Mouse (Mus musculus) layer of hippocampus, adult 9-11 months (tissue): ENCODE measurements at regions not wholly inside any gene's neighbourhood (a gene's known extent, or its start where the extent isn't known, plus 50 kb on each side); places are given as distances from the start of the nearest gene placed in this dataset.
"Not testable (repeated sequence)": the region's sequence is repeated elsewhere in the genome, so short reads cannot be mapped to it uniquely, and the experiment has no call there.

ENCODE experiments used
- DNase-seq: peaks from one replicate; pipeline ENCODE4 v3.0.0; 2022

- no peak for DNase-seq
Measured at GRCm38 (mm10) chr4:7385069-7385468, 853.8 kb downstream of the Car8 start.

GRCm38 (mm10) chr4:7379996-7380395 is 858.8 kb downstream of the Car8 start:
- DNase-seq: no peak

GRCm38 (mm10) chr4:7364238-7365040 is 874.4 kb downstream of the Car8 start:
- DNase-seq: no peak

GRCm38 (mm10) chr4:7363508-7363907 is 875.3 kb downstream of the Car8 start:
- DNase-seq: no peak

DNA sequence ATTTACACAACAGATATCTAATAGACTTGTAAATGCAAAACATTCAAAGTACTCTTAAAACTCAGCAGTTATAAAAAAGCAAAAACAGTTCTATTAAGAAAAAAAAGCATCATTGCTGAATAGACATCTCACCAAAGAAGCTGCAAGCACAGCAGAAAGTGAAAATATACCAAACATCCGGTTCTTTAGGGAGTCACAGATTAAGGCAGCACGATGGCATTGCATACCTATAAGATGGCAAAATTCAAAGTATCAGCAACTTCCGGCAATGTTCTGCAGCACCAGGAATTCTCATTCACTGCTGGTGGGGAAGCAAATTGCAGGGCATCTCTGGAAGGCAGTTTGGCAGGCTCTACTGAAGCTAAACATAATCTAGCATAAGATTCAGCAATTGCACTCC is 882.6 kb downstream of the Car8 start:
- DNase-seq: no peak

DNA sequence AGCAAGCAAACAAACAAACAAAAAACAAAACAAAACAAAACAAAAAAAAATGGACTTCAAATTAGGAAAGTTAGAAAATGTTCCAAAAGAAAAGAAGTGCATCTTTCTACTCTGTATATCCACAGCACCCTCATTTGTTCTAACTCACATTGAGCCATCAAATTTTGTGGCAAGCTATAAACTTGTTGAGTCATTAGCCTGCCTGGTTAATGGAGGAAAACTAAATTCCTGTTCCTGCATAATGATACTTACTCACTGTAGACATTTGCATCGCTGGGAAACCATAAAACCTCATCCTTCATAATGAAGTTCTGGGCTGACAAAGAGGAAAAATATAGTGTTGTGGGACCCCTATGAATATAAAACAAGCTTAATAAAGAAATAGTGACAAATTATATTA is 891.5 kb downstream of the Car8 start:
- DNase-seq: no peak

GRCm38 (mm10) chr4:7341159-7341558 is 897.7 kb downstream of the Car8 start:
- DNase-seq: no peak

DNA sequence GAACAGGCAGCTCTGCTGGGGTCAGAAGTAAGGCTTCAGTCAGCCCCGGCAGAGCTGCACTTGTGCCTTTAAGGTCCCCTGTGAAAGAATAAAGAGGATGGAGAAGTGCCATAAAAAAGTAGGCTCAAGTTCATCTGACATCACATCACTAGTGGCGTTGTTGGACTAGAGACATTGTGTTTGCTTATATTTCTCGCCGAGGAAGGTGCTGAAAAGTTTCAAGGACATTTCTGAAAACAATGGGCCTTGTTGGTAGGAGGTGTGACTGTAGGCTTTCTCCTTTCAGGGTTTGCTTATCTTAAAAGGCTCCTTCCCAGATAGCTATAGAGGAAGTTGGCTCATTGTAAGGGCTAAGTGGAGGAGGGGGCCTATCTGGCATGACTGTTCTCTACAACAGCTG is 924.6 kb downstream of the Car8 start:
- no peak for DNase-seq

DNA sequence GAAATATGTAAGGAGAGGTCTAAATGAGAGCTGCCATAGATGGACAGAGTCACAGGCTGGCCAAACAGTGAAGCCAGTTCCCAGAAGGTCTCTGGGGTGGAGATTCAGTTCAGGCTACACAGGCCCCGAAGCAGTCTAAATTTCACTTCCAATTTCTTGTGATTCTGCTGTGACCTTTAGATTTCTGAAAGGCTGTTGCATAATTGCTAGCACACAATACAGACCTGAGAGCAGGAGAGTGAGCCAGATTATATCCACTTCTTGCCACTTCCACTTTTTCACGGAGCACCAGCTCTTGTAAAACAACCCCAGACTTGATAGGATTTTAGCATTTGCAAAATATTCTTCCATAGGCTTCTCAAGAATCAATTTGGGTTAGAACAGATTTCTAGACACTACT is 925.6 kb downstream of the Car8 start:
- no peak for DNase-seq

DNA sequence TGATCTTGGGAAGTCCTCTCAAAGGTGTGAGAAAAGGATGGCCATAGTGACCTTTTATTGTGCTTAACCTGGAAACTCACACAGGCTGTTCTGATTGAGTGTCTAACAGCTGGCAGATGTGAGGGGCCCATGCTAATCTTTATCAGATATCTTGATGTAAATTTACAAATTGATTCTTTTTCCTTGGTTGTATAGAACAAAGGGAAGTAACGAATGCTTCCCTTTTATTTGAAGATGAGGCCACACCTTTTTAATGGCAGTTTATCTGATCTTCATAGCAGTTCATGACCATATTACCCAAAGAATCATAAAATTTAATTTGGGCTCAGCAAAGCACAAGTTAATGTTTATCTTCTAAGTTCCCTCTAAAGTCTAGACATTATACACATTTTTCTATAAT is 926.7 kb downstream of the Car8 start:
- DNase-seq: no peak

DNA sequence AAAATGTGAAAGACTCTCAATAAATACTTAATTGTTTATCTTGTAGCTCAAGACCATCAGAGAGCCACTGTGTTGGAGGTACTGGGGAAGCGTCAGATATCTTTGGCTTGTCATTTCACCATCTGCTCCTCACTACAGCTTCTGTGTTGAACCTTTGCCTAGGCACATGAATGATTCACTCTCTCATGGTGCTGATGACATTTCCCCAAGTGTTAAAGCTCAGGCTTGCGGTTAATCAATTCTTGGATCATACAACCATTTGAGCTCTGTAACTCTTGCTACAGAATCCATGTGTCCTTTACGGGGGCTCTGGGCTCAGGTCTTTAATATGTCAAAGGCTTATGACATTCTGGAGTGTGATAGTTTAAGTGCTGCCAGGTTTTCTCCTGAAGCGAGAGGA is 969.8 kb downstream of the Car8 start:
- peak; percentile 6 for DNase-seq

- no peak for DNase-seq
Measured at GRCm38 (mm10) chr4:7256486-7256885, 982.4 kb downstream of the Car8 start.

DNA sequence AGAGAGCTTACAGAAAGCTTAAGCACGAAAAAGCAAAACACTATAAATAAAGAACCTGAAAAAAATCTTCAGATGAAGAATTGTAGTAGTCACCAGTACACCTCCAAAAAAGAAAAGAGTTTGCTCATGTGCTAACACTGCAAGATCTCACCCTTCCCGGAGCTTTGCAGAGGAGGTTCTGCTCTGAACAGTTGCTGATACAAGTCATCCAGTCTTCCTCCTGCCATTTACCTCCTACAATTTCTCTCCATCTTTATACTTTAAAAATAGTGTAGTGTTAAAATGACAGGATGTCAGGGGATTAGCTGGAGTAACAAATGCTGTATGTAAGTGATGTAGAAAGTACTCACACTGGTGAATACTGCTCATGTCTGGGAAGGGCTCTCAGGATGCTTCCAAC is 985.2 kb downstream of the Car8 start:
- DNase-seq: peak; percentile 6

DNA sequence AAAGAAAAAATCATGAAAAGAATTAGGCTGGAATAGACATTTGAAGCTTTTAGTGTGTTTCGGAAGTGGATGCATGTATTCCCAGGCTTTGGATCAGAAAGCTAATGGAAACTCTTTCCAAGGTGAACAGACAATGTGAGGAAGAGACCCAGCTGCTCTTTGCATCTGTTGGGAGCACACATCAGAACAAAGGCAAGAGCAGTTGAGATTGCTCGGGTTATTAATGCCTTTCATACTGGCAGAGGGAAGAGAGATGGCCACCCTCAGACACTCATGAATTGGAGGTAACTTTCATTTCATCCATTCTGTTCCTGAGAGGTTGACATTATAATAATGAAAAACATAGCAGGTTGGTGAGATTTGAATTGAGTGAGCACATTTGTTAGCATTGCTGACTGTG is 987.2 kb downstream of the Car8 start:
- DNase-seq: no peak

- no peak for DNase-seq
Measured at GRCm38 (mm10) chr4:7247816-7248215, 991.0 kb downstream of the Car8 start.

DNA sequence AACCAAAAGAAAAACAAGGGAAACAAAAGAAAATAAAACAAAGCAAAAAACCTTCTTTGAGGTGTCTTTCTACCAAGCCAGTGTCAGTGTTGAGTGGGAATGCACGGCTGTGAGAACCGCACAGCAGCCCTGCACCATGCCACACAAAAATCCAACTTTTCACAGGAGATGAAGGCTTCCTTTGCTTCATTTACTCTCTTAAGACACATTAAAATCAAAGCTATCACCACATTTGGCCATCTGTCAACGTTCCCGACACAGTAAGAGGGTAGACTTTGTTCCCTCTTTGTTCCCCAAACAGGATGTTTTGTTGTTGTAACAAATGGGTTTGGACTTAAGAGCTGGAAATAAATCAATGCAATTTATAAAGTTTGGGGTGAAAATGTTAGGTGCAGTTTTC is 991.6 kb downstream of the Car8 start:
- no peak for DNase-seq

DNA sequence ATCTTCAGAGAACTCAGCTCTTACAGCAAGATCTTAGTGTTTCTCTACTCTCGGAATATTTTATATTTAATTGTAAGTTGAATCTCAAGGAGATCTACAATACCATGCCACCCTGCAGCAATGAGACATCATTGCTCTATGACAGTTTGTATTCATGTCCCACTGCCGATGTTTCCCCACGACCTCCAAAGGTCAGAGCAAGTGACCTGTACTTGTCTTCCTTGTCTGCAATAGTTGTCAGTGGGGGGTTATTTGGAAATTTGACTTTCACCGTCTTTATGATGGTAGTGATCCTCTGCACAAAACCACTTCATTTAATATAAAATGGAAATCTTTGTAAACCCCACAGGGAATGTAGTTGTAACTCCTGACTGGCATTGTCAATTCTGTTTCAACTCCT is 992.0 kb downstream of the Car8 start:
- no peak for DNase-seq

DNA sequence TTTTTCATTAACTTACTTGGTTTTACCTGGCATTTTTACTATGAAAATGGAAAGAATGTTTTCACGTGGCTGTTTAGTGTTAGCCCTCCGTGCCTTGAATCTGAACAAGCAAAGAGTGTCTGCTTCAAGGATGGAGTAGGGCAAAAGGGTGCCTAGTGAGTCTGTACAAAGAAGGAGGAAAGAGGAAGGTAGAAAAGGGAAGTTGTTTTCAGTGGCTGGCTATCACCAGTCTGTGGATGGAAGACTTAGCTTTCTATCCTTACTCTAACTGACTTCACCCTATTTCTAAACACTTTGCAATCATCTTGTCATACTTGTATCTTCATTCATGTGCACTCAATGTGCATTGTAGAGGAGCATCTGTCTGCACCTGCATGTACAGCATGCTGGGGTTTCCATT is 993.2 kb downstream of the Car8 start:
- DNase-seq: no peak

DNA sequence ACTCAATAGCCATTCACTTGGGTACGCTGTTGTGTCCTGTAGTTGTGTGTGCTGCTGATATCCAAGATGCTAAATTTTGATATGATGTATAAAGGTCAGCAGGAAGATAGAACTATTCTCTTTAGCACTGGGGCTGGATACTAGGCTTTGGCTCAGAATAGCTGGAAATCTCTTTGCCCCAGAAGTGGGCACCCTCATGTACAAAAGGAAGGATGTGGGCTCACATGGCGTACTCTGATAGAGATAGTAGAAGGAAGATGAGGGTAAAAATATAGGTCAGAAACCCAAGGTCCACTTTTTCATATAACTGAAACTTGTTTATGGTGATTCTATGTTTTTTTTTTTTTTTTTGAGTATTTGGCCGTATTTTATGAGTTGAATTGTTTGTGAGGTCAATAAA is 1001.0 kb downstream of the Car8 start:
- DNase-seq: no peak

DNA sequence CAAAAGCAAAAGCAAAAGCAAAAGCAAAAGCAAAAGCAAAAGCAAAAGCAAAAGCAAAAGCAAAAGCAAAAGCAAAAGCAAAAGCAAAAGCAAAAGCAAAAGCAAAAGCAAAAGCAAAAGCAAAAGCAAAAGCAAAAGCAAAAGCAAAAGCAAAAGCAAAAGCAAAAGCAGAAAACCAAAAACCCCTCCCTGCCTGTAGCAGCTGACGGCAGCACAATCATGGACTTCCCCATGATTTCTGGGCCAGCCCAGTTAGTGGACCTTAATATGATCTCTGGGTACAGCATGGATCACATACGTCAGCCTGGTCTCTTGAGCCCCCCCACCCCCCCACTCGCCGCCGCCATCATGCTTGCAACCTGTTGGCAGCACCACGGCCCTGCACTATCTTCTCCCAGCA is 1004.3 kb downstream of the Car8 start:
- DNase-seq: not testable (repeated sequence)

DNA sequence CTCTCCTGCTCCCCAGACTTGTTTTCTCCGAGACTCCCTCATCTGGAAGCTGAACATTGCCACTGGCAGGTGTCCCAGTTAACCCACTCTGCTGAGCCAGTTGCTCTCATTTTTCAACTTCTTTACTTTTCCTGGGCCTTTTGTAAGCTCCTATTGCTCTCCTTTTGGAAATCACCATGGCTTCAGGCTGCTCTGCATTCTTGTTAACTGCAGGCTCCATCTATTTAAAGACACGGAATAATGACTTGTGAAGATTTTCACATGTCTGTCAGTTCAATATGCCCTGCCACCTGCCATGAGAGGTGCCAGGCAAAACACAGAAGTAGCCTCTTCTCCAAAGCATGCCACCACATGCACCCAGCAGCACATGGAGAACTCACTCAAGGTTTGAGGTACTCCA is 1009.9 kb downstream of the Car8 start:
- DNase-seq: peak; percentile 14

GRCm38 (mm10) chr4:7222922-7223321 is 1015.9 kb downstream of the Car8 start:
- DNase-seq: no peak

GRCm38 (mm10) chr4:7220426-7220825 is 1018.4 kb downstream of the Car8 start:
- no peak for DNase-seq

GRCm38 (mm10) chr4:7215048-7216030 is 1023.5 kb downstream of the Car8 start:
- no peak for DNase-seq
